Mouse (Mus musculus): ENCODE measurements around the gene Mical3. TPM values are rescaled to one million over a fixed set of nuclear protein-coding genes. Genes with fewer than 3 reads are reported as not detected.

Mical3 gene
- total RNA-seq, 4 experiments from 2014 or later: 78.3 to 102 (median 90.8) TPM

- no peak for DNase-seq (ENCODE audit: low spot score in 2 of 2)
These were observed 159.6 kb downstream of the Mical3 start for GRCm38 (mm10) chr6:120970939-120971796.

GRCm38 (mm10) chr6:120965814-120966213, 165.0 kb downstream of the Mical3 start:
- no peak for DNase-seq (ENCODE audit: low spot score in 2 of 2)

GRCm38 (mm10) chr6:120964179-120964578, 166.6 kb downstream of the Mical3 start:
- DNase-seq (ENCODE audit: low spot score in 2 of 2): no peak

- DNase-seq (ENCODE audit: low spot score in 2 of 2): no peak
These were observed 170.3 kb downstream of the Mical3 start for GRCm38 (mm10) chr6:120960338-120961030.

- no peak for DNase-seq (ENCODE audit: low spot score in 2 of 2)
These were observed 173.5 kb downstream of the Mical3 start for GRCm38 (mm10) chr6:120957331-120957730.

- no peak for DNase-seq (ENCODE audit: low spot score in 2 of 2)
These were observed 174.3 kb downstream of the Mical3 start for GRCm38 (mm10) chr6:120956259-120957161.

GRCm38 (mm10) chr6:120955215-120955614, 175.6 kb downstream of the Mical3 start:
- DNase-seq (ENCODE audit: low spot score in 2 of 2): no peak

- no peak for DNase-seq (ENCODE audit: low spot score in 2 of 2)
These were observed 176.6 kb downstream of the Mical3 start for GRCm38 (mm10) chr6:120954241-120954640.

- DNase-seq (ENCODE audit: low spot score in 2 of 2): no peak
These were observed 178.3 kb downstream of the Mical3 start for GRCm38 (mm10) chr6:120952475-120952874.

GRCm38 (mm10) chr6:120951311-120951710, 179.5 kb downstream of the Mical3 start:
- no peak for DNase-seq (ENCODE audit: low spot score in 2 of 2)

- no peak for DNase-seq (ENCODE audit: low spot score in 2 of 2)
These were observed 185.3 kb downstream of the Mical3 start for GRCm38 (mm10) chr6:120945510-120945909.

- DNase-seq (ENCODE audit: low spot score in 2 of 2): no peak
These were observed 186.8 kb downstream of the Mical3 start for GRCm38 (mm10) chr6:120943964-120944363.

GRCm38 (mm10) chr6:120943551-120943950, 187.2 kb downstream of the Mical3 start:
- no peak for DNase-seq (ENCODE audit: low spot score in 2 of 2)

GRCm38 (mm10) chr6:120943079-120943478, 187.7 kb downstream of the Mical3 start:
- no peak for DNase-seq (ENCODE audit: low spot score in 2 of 2)

- peak; percentile 32 to 53 for DNase-seq (ENCODE audit: low spot score in 2 of 2)
These were observed 189.2 kb downstream of the Mical3 start for GRCm38 (mm10) chr6:120941575-120941974.

GRCm38 (mm10) chr6:120941084-120941481, 189.7 kb downstream of the Mical3 start:
- DNase-seq (ENCODE audit: low spot score in 2 of 2): no peak

- no peak for DNase-seq (ENCODE audit: low spot score in 2 of 2)
These were observed 190.2 kb downstream of the Mical3 start for GRCm38 (mm10) chr6:120940446-120941083.

GRCm38 (mm10) chr6:120939783-120940182, 191.0 kb downstream of the Mical3 start:
- no peak for DNase-seq (ENCODE audit: low spot score in 2 of 2)

- DNase-seq (ENCODE audit: low spot score in 2 of 2): no peak
These were observed 191.9 kb downstream of the Mical3 start for GRCm38 (mm10) chr6:120938763-120939450.

- DNase-seq (ENCODE audit: low spot score in 2 of 2): no peak
These were observed 192.7 kb downstream of the Mical3 start for GRCm38 (mm10) chr6:120937999-120938608.

Measured in layer of hippocampus, adult 8-10 months (tissue).